Mouse (Mus musculus) liver, adult 2 months (tissue): ENCODE results near the gene Pparg.

Source experiments
- CTCF ChIP-seq: fragments of 200-500 bp; IDR thresholded peaks from 2 replicates; pipeline ENCODE4 v1.5.1; 2011; ENCODE audit warnings: low read depth, low read length, control low read depth
- POLR2A ChIP-seq: fragments of 200-500 bp; IDR thresholded peaks from 2 replicates; pipeline ENCODE4 v1.6.1; 2011; ENCODE audit warnings: low read length, control low read depth; ENCODE audit not compliant: insufficient read depth; ENCODE audit errors: extremely low read depth

GRCm38 (mm10) chr6:115382712-115383111 is 22.0 kb downstream of the Pparg start:
- TF ChIP-seq CTCF: no peak
- TF ChIP-seq POLR2A: no peak
